Mouse (Mus musculus) monocyte, adult 5-6 weeks (primary cell): ENCODE data around the gene AL731706.2. TPM values are rescaled to one million over a fixed set of nuclear protein-coding genes. Genes with fewer than 3 reads are reported as not detected.
A peak's percentile ranks its signal among the peaks of the same experiment; 100 is the strongest.

Experiments used
- ATAC-seq: fragments of 153-309, 156-312 bp; replicated peaks from 2 replicates; pipeline ENCODE4 v1.8.0; 2017; ENCODE audit warnings: mild to moderate bottlenecking; ENCODE audit not compliant: low TSS enrichment, insufficient number of reproducible peaks, severe bottlenecking, poor library complexity, low FRiP score
- total RNA-seq: library from RNA; stranded (forward); fragments of 200-1000, 200-491, 200-594 nt; gene quantifications from 3 replicates; pipeline ENCODE4 v1.2.3, GENCODE M21; 2017

The AL731706.2 gene
- total RNA-seq = 13.4 to 63.0 TPM in 2 of 3 replicates, not detected in the other

DNA sequence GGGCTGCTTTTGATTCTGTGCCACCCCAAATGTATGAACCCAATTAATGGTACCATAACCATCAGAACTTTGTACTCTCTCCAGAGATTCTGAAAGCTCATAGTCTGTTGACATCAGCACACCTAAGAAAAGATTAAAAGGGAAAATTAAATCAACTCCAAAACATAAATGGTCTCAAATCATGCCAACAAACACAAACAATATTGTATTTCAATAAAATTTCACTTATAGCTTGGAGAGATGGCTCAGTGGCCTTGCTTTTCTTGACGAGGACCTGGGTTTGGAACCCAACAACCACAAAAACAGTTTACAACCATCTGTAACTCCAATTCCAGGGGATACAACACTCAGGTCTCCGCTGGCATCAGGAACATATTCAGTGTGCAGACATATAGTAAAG lies at the start of gene AL731706.2:
Gene AL731706.2, minus strand, starts transcription at position 101 of the 400 bp plus-strand sequence.
- ATAC-seq = no peak

DNA sequence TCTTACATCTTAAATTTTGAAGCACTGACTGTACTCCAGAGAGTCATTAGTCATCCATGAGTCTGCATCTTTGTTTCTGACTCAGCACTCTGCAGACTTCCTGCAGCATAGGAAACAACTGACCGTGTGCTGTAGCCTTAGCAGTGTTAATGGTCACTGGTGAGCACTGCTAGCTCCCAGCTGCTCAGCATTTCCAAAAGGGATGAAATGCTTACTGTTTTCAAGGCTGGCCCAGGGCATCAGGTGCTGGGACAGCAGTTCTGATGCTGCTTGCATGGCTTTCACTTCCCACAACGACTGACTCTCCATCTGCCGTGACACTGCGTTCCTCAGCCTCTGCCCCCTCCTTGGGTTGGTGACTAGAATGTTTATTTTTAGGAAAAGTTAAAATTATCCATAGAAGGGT lies 35.5 kb upstream of the AL731706.2 start:
- peak; percentile 73 for ATAC-seq

DNA sequence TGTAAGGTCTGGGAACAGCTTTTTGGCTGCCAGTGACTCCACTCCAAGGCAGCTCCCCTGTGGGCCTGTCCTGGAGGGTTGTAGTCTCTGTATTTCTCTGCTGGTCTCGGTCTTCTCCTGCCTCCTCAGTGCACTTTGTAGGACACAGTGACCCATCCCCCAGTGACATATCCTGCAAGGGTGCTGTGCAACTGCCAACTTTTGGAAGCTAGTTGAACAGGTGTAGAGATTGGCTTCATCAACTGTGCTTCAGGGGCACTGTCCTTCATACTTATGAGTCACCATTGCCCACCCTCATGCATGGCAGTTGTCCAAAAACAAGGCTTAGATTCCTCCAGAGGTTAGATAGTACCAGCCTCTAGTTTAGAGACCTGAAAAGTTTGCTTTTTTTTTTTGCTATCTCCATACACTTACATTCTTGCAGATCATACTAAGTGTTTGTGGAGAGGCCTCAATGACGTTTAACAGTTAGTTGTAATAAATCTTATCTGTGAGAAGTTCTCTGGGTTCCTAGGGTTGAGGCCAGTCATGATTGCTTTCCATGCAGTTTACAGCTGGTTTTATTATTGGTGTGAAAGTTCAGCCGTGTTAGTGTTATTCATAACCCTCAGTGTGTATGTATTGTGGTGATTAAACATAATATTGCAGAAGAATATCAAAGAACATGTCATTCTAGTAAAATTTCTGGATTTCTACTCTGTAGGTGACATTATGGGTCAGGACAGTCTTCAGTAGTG lies 34.9 kb upstream of the AL731706.2 start:
- no peak for ATAC-seq

DNA sequence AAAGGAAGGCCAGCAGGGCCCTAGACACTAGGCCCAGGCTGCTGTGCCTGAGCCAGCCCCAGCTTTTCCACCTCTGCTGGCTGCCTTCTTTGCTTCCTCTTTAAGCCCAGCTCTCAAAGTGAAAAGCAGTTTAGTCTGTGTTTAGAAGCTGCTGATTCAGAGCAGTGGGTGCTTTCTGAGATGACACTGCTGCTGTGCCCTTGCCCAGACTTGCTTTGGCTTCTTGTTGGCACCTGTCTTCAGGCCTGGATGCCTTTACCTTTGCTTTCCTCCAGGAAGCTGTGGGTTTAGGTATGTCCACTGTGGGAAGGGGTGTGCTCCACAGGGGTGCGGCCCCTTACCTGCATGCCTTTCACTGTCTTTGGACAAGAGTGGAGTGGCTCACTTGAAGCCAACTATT lies 34.0 kb upstream of the AL731706.2 start:
- no peak for ATAC-seq

DNA sequence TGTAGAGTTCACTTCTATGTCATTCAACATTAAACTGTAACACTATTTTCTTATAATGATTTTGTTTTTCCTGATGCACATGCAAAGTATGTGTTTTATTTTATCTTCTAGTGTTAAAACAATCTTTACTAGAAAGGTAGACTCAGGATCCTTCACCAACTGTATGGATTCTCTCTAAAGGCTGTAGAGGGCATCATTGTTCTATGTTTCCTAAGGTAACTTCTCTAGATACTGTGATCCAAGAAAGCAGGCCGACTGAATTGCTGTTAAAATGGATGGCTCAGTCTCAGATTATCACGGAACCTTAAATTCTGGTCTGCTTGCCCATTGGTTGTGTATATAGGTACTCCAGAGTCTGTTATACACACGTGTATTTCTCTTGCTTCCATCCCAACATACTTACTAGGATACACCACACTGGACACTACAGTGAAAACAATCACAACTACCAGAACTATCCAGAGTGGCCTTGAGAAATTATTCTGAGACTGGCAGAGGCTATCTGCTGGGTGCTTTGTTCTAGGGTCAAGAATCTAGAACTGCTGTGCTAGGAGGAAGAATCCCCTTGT lies 28.9 kb upstream of the AL731706.2 start:
- ATAC-seq = 0 out of 2 replicates have a peak, but pooled peaks have one; percentile 42

DNA sequence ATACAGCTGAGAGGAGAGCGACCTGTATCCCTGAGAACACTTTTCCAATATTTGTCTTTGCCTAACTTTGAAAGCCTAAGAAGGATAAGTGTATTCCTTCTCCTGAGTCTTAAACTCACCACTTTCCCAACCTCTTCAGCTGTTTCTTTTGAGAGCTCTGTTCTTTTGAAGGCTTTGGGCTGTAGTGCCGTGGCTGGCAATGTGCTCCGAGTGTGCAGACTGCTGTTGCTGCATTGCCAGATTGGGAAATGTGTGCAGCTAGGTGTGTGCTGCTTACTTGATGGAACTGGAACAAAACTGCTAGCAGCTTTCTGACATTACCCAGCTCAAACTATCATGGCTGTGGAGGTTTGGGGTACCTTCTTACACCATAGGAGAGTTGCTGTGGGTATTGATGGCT lies 27.5 kb upstream of the AL731706.2 start:
- no peak for ATAC-seq

DNA sequence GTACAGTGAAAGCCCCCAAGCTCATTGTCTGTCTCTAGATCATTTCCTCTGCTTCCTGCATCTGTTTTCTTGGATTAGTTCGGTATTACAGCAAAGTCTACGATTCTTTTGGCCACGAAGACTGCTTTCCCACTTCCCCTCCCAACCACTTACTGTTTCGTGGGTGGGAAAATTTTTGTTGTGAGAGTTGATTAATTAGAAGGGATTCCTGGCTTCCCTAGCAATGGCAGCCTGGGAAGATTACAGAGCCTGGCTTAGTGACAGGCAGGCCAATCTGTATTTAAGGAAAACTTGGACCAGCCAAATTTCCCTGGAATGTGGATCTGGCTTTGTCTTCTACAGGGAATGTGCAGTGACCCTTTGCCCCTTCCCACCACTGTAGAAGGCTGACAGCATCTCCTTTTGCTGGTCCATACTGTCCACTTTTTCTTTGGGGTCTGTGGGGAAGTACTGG lies 26.5 kb upstream of the AL731706.2 start:
- no peak for ATAC-seq

DNA sequence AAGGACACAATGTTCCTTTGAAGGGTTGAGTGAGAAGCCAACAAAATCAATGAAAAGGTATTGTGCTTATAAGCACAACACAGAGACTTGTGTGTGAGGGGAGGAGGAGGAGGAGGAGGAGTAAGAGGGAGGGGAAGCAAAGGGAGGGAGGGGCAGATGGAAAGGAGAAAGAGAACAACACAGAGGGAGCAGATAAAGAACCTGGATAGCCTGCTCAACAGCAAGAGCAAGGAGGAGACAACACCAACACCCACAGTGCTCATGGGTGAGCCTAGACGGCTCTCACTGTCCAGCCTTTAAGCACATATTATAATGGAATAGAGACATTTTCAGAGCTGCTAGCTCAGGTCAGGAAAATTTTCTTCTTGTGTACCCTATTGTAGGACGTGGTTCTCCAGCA lies 23.8 kb upstream of the AL731706.2 start:
- no peak for ATAC-seq

DNA sequence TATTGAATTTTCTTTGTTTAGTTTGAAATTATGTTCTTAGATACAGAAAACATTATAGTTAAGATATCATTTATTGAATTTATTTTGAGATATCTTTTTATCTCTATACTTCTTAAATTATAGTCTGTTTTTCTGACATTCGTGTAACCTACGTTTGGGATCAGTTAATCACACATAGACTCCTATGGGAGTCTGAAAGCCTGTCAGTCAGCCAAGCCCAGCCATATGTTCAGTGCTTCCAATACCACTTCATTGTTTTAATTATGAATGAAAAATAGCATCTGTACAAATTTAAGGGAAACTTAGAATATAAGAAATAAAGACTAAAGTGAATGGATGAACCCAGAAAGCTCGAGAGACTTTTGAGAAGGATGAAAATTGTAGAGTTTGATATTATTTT lies 23.1 kb upstream of the AL731706.2 start:
- no peak for ATAC-seq

DNA sequence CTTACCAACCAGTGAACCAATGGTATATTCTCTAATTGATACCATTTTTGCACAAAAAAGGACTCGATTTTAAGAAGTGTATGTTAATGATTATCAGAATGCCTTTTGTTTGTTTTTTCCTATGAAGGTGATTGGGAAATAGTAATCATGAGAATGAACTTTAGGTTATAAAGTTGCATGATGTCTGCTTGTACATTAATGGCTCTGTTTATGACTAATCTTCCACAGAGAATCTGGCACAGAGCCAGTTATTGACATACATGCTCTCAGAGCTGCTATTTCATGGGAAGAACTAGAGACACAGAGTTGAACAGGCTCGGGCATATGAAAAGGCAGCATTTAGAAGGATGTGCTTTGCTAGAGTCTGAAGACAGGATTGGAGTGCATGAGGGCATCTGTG lies 10.7 kb upstream of the AL731706.2 start:
- no peak for ATAC-seq

DNA sequence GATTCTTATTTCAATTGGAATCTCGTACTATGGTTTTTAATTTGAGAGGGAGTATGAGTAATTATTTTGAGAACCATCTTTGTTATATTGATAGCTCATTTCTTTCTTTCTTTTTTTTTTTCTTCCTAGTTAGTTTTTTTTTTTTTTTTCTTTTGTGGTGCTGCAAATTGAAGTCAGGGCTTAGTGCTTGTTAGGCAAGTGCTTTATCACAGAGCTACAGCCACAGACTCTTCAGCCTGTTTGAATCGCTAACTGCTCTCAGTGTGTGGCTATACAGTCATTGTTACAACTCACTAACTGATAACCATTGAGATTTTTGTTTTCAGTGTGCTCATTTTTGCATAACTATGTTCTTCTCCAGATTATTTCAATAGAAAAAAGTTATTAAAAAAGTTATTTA lies 9.0 kb upstream of the AL731706.2 start:
- no peak for ATAC-seq

DNA sequence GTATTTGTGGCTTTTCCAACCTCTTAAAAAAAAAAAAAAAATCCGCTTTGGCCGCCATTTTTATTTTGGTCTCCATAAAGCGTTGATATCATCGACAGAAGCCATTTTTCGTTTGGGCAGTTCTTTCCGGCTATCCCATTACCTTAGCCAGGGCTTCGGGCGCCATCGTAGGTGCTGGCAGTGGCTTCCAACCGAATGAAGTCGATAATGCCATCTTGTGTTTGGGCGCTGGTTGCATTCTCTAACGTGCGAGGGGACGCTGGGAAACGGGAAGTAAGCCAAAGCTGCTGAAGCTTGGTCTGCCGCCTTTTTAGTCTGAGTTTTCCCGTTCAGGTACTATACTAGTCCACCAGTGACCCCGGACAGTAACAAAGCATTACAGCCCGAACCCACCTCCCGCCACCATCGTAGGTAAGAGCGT lies 6.5 kb upstream of the AL731706.2 start:
- peak; percentile 90 for ATAC-seq

DNA sequence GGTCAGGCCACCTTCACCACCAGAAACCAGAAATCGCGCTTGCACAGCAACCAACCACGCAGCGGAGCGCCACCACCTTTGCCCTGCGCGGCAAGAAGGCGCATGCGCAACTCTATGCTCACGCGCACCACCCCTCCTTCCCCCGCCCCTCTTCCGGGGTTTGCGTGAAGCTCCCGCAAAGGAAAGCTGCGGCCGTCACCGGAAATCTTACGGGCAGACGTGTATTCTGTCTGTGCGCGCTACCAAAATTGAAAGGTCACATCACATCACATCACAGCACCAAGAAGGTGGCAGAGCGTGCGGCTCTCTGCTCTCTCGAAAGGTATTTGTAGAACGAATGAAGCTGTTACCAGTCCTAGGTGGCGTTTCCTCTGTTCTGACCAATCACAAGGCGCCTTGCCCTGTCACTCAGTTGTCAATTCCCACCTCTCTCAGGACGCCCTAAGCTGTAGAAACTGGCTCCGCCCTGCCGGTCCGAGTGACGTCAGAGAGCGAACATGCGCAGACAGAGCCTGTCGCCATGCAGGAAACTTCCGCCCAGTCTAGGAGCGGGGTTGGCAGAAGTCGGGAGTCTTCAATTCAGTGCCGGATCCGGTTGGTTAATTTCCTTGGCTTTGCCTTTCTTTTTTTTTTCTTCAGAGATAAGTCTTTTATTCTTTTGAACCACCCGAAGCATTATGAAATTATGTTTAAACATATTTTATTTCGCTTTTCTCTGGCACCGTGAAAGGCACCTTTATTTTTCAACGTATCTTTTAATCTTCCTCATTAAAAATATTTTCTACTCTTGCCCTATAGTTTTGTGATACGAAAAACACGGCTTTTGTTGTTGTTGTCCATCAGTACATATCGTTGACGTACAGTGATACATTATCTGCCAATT lies 5.8 kb upstream of the AL731706.2 start, which contains the start of the genes Slx4ip, AL731706.1 and Mkks:
Gene Slx4ip, plus strand, starts transcription at position 151 of the 883 bp plus-strand sequence.
Gene AL731706.1, minus strand, starts transcription at position 322 of the 883 bp plus-strand sequence.
Gene Mkks, minus strand, starts transcription at position 322 of the 883 bp plus-strand sequence.
- ATAC-seq = peak; percentile 86

DNA sequence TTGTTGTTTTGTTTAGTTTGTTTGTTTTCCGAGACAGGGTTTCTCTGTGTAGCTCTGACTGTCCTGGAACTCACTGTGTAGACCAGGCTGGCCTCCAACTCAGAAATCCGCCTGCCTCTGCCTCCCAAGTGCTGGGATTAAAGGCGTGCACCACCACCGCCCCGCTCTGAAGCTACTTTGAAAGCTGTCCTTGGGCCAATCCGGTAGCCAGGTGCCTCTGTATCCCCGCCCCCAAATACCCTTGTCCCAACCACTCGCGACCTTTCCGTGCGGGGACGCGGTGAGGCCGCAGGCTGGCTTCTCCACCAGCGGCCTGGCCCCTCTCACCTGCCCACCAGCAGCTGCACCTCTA lies 5.2 kb upstream of the AL731706.2 start:
- peak; percentile 28 for ATAC-seq

DNA sequence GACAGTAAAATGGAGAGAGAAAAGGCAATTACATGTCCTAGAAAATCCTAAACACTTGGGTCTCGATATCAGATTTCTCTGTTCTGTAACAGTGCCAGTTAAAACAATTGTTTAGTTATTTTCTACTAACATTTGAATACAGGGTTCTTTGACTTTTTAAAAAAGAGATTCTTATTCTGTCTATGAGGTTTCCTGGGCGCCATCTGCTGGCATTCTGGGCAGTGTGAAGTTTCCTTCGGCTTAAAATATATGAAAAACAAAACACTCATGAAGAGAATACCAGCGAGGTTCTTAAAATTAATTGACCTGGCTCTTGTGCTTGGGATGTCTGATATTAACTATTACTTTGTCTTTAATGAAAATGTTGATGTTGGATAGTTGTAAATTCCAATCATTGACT lies 1.4 kb upstream of the AL731706.2 start:
- no peak for ATAC-seq

DNA sequence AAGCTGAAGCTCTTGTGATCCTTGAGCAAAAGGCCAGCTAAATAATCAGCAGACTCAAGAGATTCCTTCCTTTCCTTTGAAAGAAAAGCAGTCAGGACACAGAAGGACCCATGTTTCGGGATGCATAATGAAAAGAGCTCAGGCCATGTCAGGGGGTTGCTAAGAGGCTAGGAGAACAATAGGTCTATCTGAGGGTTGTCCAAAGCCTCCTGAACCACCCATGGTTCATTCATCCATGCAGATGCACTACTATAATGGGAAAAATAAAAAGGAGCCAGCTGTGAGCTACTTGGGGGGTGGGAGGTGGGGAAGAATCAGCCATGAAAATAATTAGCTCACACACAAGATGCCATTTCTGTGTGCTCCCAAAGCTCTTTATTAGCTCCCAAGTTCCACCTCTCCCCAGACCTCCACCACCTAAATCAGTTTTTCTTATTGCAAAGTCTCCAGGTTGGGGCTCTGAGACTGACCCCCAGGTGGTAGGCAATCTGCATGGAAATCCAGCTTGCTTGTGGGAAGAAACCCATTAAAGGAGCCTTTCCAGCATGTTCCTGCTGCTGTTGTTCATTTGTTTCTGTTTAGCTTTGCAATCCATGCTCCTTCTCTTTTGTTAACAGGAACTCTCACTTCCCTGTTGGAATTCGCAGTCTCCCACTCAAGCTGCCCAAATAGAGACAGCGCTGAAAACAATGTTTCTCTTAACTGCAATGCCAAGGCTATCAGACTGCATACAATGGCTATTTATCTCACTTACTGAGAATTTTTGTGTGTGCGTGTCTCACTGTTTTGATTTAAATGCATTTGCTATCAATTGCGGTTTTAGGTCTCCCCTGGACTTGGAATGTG lies 30.7 kb downstream of the AL731706.2 start:
- no peak for ATAC-seq

DNA sequence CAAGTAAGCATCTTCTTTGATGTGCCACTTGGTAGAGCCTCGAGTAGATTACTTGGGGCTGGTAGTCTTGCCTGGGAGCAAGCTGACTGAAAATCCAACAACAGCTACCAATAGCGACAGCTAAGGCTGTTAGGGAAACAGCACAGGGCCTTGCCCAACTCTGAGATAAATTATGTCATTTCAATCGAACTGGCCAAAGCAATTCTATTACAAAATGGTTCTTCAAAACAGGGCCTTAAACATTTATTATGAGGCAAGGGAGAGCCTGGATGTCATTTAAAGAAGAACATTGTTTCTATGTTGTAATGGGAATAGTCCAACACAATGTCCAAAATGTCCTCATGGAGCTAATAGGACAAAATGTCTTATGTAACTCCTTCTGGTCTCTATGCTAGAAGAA lies 35.1 kb downstream of the AL731706.2 start:
- ATAC-seq = no peak

DNA sequence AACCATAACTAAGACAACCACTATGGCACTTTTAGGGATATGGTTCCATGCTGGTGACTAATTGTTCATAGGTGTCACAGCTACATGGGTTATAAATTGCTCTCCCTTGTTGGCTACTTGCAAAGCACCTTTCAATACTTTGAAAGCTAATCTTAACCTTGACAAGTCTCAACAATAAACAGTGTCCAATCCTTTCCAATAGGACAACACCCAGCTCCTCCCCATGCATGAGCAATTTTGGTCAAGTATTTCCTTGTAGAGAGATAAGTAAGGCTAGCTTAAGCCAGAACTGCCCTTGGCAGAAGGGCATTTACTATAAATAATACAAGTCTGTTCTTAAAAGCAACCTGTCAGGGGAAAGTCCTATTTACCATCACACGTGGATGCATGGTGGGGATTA lies 47.5 kb downstream of the AL731706.2 start:
- ATAC-seq = no peak
